20 mouse cellular contexts compared by ENCODE assay signal in genomic region chr6:126595805-126596629, GRCm38 (mm10). TPM values are rescaled to one million over a fixed set of nuclear protein-coding genes. Genes with fewer than 3 reads are reported as not detected.
DNase-seq lines count a peak whose midpoint lies in the region; ATAC-seq and TF ChIP-seq lines count a peak whose summit lies in the region.
"Had no signal": no experiment of that assay in that cellular context is flagged by ENCODE, and none has a peak within 500 bp of the region (broad histone marks: within the 10 kb centered on the region; RNA-seq: fewer than 3 reads in every experiment).

No protein-coding gene starts in this region.

- peak; percentile 31; the same call in 1 of the 2 replicates for ATAC-seq in frontal cortex, adult (ENCODE audit: low TSS enrichment)

- peak overlapping the region; percentile 85 for H3K27ac ChIP-seq in layer of hippocampus, adult 2 months
- H3K27ac ChIP-seq: limb, embryonic 10.5 days; liver, embryonic 13.5 days; neural tube, embryonic 13.5 days; stomach, postnatal 0 days had no signal

- no peak overlapping the region; the same call in 1 of the 2 replicates for H3K4me3 ChIP-seq in layer of hippocampus, adult 2 months
- H3K4me3 ChIP-seq: limb, embryonic 10.5 days; liver, embryonic 13.5 days; neural tube, embryonic 13.5 days had no signal

- no peak for TF ChIP-seq CTCF in layer of hippocampus, adult 2 months (conservative IDR thresholded peaks at IDR 0.05)

- DNase-seq in cerebellum, adult 11-12 months: peak; percentile 61
- DNase-seq in cerebellum, adult 9-10 months: no peak
- no peak for DNase-seq in frontal cortex, postnatal 25 days (ENCODE audit: low spot score in 2 of 2)
- DNase-seq in left cerebral cortex, postnatal 4 days: peak; percentile 33
- no peak for DNase-seq in left cerebral cortex, postnatal 10 days (ENCODE audit: extremely low spot score in 1 of 2, low spot score in 2 of 2)
- peak; percentile 43 to 48 for DNase-seq in layer of hippocampus, adult 2 months (ENCODE audit: low spot score in 2 of 2)
- no peak for DNase-seq in gastrocnemius, postnatal 14 days
- DNase-seq: adrenal gland, adult 8-10 months; heart, adult 11 months; kidney, adult 18-20 months; kidney, postnatal 25 days; liver, embryonic 13.5 days; thymus, postnatal 36 days had no signal

- intact Hi-C loops in left cerebral cortex, postnatal 4 days (cut with DNase I): no loop called here
- intact Hi-C loops in left cerebral cortex, postnatal 10 days (cut with DNase I): no loop called here
- intact Hi-C loops in gastrocnemius, postnatal 14 days (cut with DNase I; ENCODE audit: low total_unique reads): no loop called here

RNA-seq across cellular contexts. Expression of gene Kcna1, which starts 50.2 kb away (rescaled TPM):
- total RNA-seq in left cerebral cortex, postnatal 4 days (2021): 10 to 100 TPM in 1 of 2 experiments, 1 to 10 TPM in 1; 7.8 to 10.1 TPM
- total RNA-seq in left cerebral cortex, postnatal 10 days (2021): 10 to 100 TPM; 36.3 to 40.1 TPM
- 100 to 1,000 TPM; 115 to 119 TPM for total RNA-seq in layer of hippocampus, adult 2 months (2021)
- total RNA-seq in gastrocnemius, postnatal 14 days (2021): 1 to 10 TPM; 3.3 to 8.5 TPM
- total RNA-seq: hematopoietic stem cell, adult 5-6 weeks; megakaryocyte, adult 5-6 weeks; monocyte, adult 5-6 weeks had no signal

Comparison
In these comparisons a context has a peak if more than half of its experiments do, and no peak if none do; other contexts are left out.
1. DNase-seq: peak in cerebellum, adult 11-12 months (single experiment), left cerebral cortex, postnatal 4 days (single experiment) and layer of hippocampus, adult 2 months (2 of 2); none in cerebellum, adult 9-10 months (single experiment), frontal cortex, postnatal 25 days (0 of 2), left cerebral cortex, postnatal 10 days (0 of 2) and gastrocnemius, postnatal 14 days (single experiment).